Mouse (Mus musculus): ENCODE measurements around the gene Ak2. TPM values are rescaled to one million over a fixed set of nuclear protein-coding genes. Genes with fewer than 3 reads are reported as not detected.
A peak's percentile ranks its signal among the peaks of the same experiment; 100 is the strongest.

Gene Ak2
- polyA plus RNA-seq, 1 experiment from 2014 or later, result 138 TPM

DNA sequence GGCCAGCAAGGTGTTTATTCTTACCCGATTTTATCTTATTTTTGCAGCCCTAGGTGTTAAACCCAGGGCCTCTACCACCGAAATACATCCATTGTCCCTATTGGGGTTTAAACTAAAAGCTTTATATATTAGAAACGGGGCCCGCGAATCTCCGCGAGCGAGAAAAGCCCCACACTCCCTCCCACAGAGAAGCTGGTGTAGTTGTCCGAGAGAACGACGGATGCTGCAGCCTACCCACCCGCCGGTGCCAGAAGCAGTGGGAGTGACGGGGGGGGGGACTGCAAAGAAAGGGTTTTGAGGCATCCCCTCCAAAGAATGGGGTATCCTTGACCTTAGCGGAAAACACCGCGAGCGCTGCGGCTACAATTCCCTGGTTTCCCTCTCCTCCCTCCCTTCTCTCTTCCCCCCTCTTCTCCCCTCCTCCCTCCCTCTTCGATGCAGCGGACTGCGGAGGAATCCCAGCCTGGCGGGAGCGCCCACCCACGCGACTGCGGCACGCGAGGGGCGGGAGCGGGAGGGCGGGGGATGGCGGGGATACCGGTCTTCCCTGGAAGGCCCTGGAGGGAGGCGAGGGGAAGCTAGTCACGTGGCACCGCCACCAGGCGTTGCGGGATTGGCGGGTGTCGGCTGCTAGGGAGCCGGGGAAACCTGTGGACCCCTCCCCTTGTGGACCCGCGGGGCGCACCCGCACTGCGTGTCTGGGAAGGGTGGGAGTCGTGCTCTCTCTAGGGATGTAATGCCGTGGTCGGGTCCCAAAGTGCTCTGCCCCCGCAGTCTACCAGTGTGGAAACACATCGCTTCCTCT, 56.9 kb downstream of the Ak2 start:
- Histone ChIP-seq H3K4me3 (ENCODE audit: low read depth, low read length) (peak overlapping the region; percentile 53), H3K36me3 (ENCODE audit: control insufficient read depth, insufficient read depth, low read length) (no peaks in the 10 kb centered on the region), H3K4me2 (replicated peaks; ENCODE audit: low read depth) (peak overlapping the region; percentile 92), H3K9ac (ENCODE audit: low read length) (peak overlapping the region; percentile 52), H3K27me3 (ENCODE audit: control insufficient read depth, insufficient read depth, low read length) (no peaks in the 10 kb centered on the region), H3K4me1 (replicated peaks; ENCODE audit: control insufficient read depth, insufficient read depth) (0 out of 2 replicates have a peak, but pooled peaks cover 3% of the 10 kb centered on the region), H3K27ac (replicated peaks) (peak overlapping the region; percentile 35; the same call in 1 of the 2 replicates), H3K9me3 (ENCODE audit: control insufficient read depth, low read length) (no peaks in the 10 kb centered on the region)
- ATAC-seq (ENCODE audit: low FRiP score, low TSS enrichment) (peak; percentile 87), DNase-seq (ENCODE audit: low spot score) (peak; percentile 76)
- 0% methylated on average over 44 of the region's 52 CpGs for WGBS
- TF ChIP-seq EP300 (optimal IDR thresholded peaks at IDR 0.05) (no peak), CTCF (IDR thresholded peaks at IDR 0.05; ENCODE audit: low read depth) (no peak)

DNA sequence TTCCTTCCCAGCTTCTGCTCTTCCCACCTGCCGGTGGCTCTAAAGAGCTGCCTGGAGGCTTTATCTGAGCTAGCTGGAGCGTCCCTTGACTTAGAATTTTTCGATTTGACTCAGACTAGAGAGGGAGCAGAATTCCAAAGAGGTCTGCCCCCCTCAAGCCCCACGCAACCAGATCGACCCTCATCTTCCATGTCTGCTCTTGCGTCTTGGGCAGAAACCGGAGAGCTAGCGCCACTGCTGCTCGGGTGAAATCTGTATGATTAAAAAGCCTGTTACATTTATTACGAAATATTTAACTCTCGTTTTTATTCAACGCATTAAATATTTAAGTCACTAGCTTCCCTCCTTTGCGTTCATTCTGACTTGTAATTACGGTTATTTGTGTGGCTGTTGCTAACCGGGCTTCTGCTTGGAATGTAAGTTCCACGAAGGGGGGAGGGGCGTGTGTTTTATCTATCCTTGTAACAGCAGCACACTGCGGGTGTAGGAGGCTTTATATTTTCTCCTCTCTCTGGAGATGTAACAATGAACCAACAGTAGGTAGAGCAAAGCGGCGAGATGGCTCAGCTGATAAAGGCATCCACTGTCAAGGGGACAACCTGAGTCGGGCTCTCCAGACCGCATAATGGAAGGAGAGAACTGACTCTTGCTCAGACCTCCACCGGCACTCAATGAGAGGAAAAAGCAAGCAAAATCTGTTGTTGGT, 57.7 kb downstream of the Ak2 start:
- 4% methylated on average over 23 of the region's 23 CpGs for WGBS

DNA sequence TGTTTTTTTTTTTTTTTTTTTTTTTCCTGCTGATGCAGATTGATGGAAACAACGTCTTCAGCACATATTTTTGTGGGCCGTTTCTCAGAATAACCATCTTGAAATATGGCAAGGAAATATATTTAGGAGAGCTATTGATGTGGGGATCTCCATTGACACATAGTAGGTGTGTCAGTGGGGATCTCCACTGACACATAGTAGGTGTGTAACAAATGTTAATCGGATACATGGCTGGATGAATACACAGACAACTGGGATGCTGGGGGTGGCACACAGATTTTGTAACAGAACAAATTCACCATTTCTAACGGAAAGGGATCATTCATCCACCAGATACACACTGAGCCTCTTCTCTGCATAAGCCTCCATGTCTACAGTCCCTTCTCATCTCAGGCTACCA, 58.6 kb downstream of the Ak2 start:
- H3K36me3 ChIP-seq (ENCODE audit: control insufficient read depth, insufficient read depth, low read length), result no peaks in the 10 kb centered on the region
- H3K9ac ChIP-seq (ENCODE audit: low read length), result no peak overlapping the region
- TF ChIP-seq CTCF (IDR thresholded peaks at IDR 0.05; ENCODE audit: low read depth) (no peak), EP300 (optimal IDR thresholded peaks at IDR 0.05) (no peak)
- no peak overlapping the region for H3K27ac ChIP-seq (replicated peaks)
- H3K4me1 ChIP-seq (replicated peaks; ENCODE audit: control insufficient read depth, insufficient read depth), result 0 out of 2 replicates have a peak, but pooled peaks cover 3% of the 10 kb centered on the region
- H3K9me3 ChIP-seq (ENCODE audit: control insufficient read depth, low read length), result no peaks in the 10 kb centered on the region
- no peak overlapping the region for H3K4me2 ChIP-seq (replicated peaks; ENCODE audit: low read depth)
- H3K4me3 ChIP-seq (ENCODE audit: low read depth, low read length), result no peak overlapping the region
- WGBS, result 68% methylated on average over 4 of the region's 4 CpGs
- no peak for ATAC-seq (ENCODE audit: low FRiP score, low TSS enrichment)
- no peaks in the 10 kb centered on the region for H3K27me3 ChIP-seq (ENCODE audit: control insufficient read depth, insufficient read depth, low read length)
- DNase-seq (ENCODE audit: low spot score), result no peak

More for the DNA sequence above, 57.7 kb downstream of the Ak2 start:
- peak; percentile 27; the same call in 1 of the 2 replicates for TF ChIP-seq CTCF (IDR thresholded peaks at IDR 0.05; ENCODE audit: low read depth)
- TF ChIP-seq EP300 (optimal IDR thresholded peaks at IDR 0.05), result no peak
- peak; percentile 33 for DNase-seq (ENCODE audit: low spot score)
- peak overlapping the region; percentile 52 for H3K9ac ChIP-seq (ENCODE audit: low read length)
- no peaks in the 10 kb centered on the region for H3K9me3 ChIP-seq (ENCODE audit: control insufficient read depth, low read length)
- H3K36me3 ChIP-seq (ENCODE audit: control insufficient read depth, insufficient read depth, low read length), result no peaks in the 10 kb centered on the region
- peak overlapping the region; percentile 35; the same call in 1 of the 2 replicates for H3K27ac ChIP-seq (replicated peaks)
- H3K4me2 ChIP-seq (replicated peaks; ENCODE audit: low read depth), result peak overlapping the region; percentile 92
- 0 out of 2 replicates have a peak, but pooled peaks cover 3% of the 10 kb centered on the region for H3K4me1 ChIP-seq (replicated peaks; ENCODE audit: control insufficient read depth, insufficient read depth)
- H3K4me3 ChIP-seq (ENCODE audit: low read depth, low read length), result peak overlapping the region; percentile 53
- H3K27me3 ChIP-seq (ENCODE audit: control insufficient read depth, insufficient read depth, low read length), result no peaks in the 10 kb centered on the region
- no peak; the same call in 1 of the 2 replicates for ATAC-seq (ENCODE audit: low FRiP score, low TSS enrichment)

DNA sequence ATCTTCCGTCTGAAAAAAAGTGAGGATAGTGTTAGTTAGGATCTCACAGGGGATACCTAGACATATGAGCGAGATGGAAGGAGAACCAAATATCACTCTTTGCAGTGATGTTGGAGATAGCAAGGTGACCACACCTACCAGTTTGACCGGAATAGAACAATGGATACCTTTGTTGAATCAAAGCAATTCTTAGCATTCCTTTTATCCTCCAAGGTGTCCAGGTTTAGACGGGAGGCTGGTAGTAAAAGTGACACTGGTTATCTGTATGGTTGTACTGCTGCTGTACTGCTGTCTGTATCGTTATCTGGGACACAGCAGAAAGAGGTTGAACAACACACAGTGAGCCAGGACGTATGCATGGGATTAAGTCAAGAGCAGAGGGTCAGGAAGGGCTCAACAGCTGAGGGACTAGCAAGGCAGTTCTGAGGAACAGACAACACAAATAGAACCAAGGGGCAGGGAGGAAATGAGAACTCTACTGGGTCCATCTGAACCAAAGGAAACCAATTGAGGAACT, 59.2 kb downstream of the Ak2 start:
- Histone ChIP-seq H3K27ac (replicated peaks) (no peak overlapping the region), H3K9ac (ENCODE audit: low read length) (no peak overlapping the region), H3K36me3 (ENCODE audit: control insufficient read depth, insufficient read depth, low read length) (no peaks in the 10 kb centered on the region), H3K4me1 (replicated peaks; ENCODE audit: control insufficient read depth, insufficient read depth) (0 out of 2 replicates have a peak, but pooled peaks cover 3% of the 10 kb centered on the region), H3K9me3 (ENCODE audit: control insufficient read depth, low read length) (no peaks in the 10 kb centered on the region), H3K4me3 (ENCODE audit: low read depth, low read length) (no peak overlapping the region), H3K4me2 (replicated peaks; ENCODE audit: low read depth) (no peak overlapping the region), H3K27me3 (ENCODE audit: control insufficient read depth, insufficient read depth, low read length) (no peaks in the 10 kb centered on the region)
- ATAC-seq (ENCODE audit: low FRiP score, low TSS enrichment) (no peak), DNase-seq (ENCODE audit: low spot score) (no peak)
- no peak for TF ChIP-seq CTCF (IDR thresholded peaks at IDR 0.05; ENCODE audit: low read depth)
- no peak for TF ChIP-seq EP300 (optimal IDR thresholded peaks at IDR 0.05)
- WGBS, result 51% methylated on average over 6 of the region's 6 CpGs

DNA sequence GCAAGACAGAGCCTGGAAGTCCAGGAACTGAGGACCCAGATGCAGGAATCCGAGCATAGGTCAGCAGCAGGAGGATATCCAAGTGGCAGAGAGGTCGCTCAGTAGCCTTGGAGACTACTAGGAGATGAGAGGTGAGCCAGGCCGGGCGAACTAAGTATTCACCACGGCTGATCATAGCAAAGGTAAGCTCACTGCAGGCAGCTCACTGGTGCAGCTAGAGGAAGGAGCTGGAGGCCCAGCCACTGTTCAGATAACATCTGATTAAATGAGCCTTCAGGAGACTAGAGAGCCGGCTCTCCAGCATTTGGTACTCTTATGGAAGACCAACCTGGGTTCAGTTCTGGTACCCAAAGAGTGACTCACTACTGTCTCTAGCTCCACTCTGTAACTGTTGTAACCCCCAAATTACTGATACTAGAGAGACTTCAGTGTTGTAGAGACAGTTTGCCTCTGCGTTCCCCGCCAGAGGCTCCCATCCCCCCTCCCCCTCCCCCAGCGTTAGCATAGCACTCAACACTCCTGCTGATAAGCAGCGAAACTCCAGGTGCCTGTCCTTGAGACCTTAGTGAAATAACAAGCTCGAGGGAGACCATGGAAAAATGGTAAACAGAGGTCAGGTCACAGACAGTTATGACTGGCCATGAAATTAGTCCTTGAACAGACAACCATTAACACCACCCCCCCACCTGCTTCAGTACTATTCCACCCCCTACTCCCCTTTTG, 59.9 kb downstream of the Ak2 start:
- H3K4me2 ChIP-seq (replicated peaks; ENCODE audit: low read depth), result no peak overlapping the region
- no peaks in the 10 kb centered on the region for H3K36me3 ChIP-seq (ENCODE audit: control insufficient read depth, insufficient read depth, low read length)
- ATAC-seq (ENCODE audit: low FRiP score, low TSS enrichment), result no peak
- H3K27me3 ChIP-seq (ENCODE audit: control insufficient read depth, insufficient read depth, low read length), result no peaks in the 10 kb centered on the region
- H3K4me3 ChIP-seq (ENCODE audit: low read depth, low read length), result no peak overlapping the region
- TF ChIP-seq CTCF (IDR thresholded peaks at IDR 0.05; ENCODE audit: low read depth), result no peak
- TF ChIP-seq EP300 (optimal IDR thresholded peaks at IDR 0.05), result no peak
- 0 out of 2 replicates have a peak, but pooled peaks cover 3% of the 10 kb centered on the region for H3K4me1 ChIP-seq (replicated peaks; ENCODE audit: control insufficient read depth, insufficient read depth)
- DNase-seq (ENCODE audit: low spot score), result no peak
- no peak overlapping the region for H3K27ac ChIP-seq (replicated peaks)
- H3K9me3 ChIP-seq (ENCODE audit: control insufficient read depth, low read length), result no peaks in the 10 kb centered on the region
- no peak overlapping the region for H3K9ac ChIP-seq (ENCODE audit: low read length)
- 33% methylated on average over 11 of the region's 11 CpGs for WGBS

Measured in stomach, postnatal 0 days (tissue).